Mouse (Mus musculus) heart, adult 18-20 months (tissue): ENCODE results near the gene Trim33. TPM values are rescaled to one million over a fixed set of nuclear protein-coding genes. Genes with fewer than 3 reads are reported as not detected.

ENCODE experiments used
- DNase-seq, 2 experiments: peaks; one replicate each; pipeline ENCODE4 v3.0.0; 2021 to 2022; ENCODE audit warnings: mixed read lengths in 1 of 2
- long read RNA-seq, 2 experiments: library from polyadenylated mRNA; stranded (forward); transcript quantifications; one replicate each; pipeline ENCODE4 v2.0.0; 2021
- total RNA-seq, 2 experiments: library from RNA; stranded (reverse); gene quantifications; 2 replicates each; pipeline ENCODE4 v1.2.3; 2021

Gene Trim33
- total RNA-seq, result 10 to 100 TPM; 14.2 to 17.2 TPM
- long read RNA-seq, experiment 1, full-length matches to known transcripts, result 1 of 2 reads
- long read RNA-seq, experiment 1, partial matches to known transcripts, result 0 of 2 reads
- long read RNA-seq, experiment 1, other reads (novel, unspliced or antisense), result 1 of 2 reads
- long read RNA-seq, experiment 2, partial matches to known transcripts, result 1 of 1 reads
- long read RNA-seq, experiment 2, other reads (novel, unspliced or antisense), result 0 of 1 reads

DNA sequence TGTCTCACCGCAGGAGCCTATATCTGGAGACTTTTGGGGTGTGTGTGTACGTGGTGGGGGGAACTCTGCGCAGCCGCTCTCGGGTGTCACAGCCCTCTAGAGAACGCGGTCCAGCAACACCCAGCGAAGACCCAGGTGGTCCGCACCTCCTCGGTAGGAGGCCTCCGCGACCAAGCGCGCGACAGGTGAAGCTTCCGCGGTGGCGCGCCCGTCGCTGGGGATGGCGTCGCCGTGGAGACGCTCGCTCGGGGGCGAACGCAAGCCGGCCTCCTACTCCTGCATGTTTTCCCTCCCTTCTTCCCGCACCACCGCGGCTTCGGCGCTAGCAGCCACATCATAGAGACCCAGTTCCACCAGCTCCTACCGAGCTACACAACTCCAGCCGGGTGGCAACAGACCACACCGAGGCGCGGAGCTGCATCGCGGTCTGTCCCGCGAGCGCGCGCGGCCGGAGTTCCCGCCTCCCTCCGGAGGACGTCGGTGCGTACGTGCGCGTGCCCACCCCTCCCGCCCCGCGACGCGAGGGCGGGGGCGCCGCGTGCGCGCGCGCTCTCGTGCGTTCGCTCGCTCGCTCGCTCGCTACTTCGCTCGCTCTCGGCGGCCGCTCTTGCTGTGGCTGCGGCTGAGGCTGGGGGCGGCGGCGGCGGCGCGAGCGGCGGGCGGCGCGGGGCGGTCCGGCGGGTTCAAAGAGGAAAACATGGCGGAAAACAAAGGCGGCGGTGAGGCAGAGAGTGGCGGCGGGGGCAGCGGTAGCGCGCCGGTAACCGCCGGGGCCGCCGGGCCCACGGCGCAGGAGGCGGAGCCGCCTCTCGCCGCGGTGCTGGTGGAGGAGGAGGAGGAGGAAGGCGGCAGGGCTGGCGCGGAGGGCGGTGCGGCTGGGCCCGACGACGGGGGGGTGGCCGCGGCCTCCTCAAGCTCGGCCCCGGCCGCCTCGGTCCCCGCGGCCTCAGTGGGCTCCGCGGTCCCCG is at the start of gene Trim33:
TSS of gene Trim33 (plus strand) at position 112 of the 968 bp plus-strand sequence.
- DNase-seq, result peak; percentile 91 to 92

DNA sequence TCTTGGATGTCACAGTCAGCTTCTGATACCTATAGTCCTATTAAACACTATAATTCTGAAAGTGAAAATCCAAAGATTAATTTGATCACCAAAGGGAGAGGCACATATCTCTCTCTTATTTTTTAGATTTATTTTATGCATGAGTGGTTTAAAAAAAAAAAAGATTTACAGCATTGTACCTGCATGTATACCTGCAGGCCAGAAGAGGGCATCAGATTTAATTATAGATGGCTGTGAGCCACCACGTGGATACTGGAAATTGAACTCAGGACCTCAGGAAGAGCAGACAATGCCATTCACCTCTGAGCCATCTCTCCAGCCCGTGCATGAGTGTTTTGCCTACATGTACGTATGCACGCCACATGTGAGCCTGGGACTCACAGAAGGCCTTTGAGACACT is 46.7 kb upstream of the Trim33 start:
- DNase-seq, result no peak

GRCm38 (mm10) chr3:103241524-103241923 is 37.6 kb upstream of the Trim33 start:
- DNase-seq, result no peak

DNA sequence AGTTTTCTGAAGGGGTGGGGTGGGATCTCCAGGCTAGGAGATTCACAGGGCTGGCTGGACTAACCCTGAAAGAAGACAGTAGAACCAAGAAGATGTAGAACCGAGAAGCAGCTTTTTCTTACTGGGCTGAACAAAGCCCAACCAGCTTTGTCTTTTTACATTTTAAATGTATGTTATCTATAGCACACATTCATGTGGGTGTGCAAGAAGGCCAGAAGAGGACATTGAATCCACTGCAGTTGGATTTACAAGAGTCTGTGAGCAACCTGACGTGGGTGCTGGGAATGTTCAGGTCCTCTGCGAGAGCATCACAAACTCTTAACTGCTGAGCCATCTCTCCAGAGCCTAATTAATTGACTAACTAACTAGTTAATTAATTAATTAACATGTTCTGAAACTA is 36.9 kb upstream of the Trim33 start:
- DNase-seq, result no peak

DNA sequence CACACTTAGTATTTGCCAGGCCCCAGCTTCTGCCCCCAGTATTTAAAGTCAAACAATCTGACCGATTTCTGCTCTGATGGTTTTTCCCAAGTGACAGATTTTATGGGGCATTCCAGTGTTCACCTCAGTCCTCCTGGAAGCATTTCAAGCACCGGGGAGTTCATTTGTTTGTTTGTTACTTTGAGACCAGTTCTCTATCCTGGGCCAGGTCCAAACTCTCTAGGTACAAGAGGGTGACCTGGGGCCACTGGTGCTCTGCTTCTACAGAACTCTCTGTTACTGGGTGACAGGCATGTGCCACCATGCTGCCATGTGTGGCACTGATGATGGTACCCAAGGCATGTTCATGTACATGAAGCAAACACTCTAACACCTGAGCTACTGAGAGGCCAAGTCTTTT is 35.6 kb upstream of the Trim33 start:
- no peak for DNase-seq

GRCm38 (mm10) chr3:103246627-103247260 is 32.3 kb upstream of the Trim33 start:
- no peak for DNase-seq

- peak; percentile 4 to 8 for DNase-seq
These were observed 22.8 kb upstream of the Trim33 start for GRCm38 (mm10) chr3:103256089-103256819.

DNA sequence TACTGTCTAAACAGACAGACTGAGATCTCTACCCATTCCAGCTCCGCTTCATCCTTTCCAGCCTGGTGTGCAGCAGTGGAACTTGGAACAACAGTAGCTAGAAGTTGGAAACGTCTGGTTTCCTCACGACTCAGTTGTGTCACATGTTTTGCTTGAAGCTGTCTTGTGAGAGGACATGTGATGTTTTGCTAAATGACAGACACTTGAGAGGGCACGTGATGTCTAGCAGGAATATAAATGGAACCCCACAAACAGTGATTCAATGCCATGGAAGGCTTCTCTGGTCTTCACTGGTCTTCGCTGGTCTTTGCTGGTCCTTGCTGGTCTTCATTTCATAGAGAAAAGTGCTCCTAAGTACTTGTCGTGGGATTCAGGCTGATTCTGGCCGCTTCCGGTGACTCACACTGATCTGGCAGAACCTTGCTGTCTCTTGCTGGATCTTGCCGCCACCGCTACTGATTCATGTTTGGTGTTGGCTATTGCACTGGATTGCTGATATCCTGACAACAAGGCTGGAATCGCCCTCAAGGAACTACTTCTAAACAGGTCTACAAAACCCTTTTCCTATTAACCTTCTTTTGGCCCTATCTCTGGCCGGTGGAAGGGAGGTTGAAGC is 16.2 kb upstream of the Trim33 start:
- DNase-seq, result peak in 1 of 2 experiments; percentile 9

GRCm38 (mm10) chr3:103278561-103279181 is 422 bp upstream of the Trim33 start:
- peak in 1 of 2 experiments; percentile 55 for DNase-seq

DNA sequence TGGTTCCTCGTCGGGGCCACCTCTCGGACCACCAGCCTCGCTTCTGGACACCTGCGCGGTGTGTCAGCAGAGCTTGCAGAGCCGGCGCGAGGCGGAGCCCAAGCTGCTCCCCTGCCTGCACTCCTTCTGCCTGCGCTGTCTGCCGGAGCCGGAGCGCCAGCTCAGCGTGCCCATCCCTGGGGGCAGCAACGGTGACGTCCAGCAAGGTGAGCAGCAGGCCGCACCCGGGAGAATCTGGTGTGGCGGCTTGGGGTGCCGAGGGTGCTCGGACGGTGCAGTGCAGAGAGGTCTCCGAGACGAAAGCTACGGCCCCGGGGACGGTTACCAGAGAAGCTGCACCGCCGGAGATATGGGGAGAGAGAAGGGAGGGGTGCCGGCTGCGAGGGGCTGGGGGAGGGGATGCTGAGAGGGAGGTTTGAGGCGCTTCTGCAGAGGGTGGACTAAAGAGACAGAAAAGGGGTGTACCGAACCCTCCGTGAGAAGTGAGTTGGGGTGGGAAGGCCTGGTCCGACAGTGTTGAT is 1.2 kb downstream of the Trim33 start:
- peak; percentile 33 to 45 for DNase-seq

- DNase-seq, result no peak
These were observed 1.8 kb downstream of the Trim33 start for GRCm38 (mm10) chr3:103280875-103281274.

- no peak for DNase-seq
These were observed 9.7 kb downstream of the Trim33 start for GRCm38 (mm10) chr3:103288761-103289160.

DNA sequence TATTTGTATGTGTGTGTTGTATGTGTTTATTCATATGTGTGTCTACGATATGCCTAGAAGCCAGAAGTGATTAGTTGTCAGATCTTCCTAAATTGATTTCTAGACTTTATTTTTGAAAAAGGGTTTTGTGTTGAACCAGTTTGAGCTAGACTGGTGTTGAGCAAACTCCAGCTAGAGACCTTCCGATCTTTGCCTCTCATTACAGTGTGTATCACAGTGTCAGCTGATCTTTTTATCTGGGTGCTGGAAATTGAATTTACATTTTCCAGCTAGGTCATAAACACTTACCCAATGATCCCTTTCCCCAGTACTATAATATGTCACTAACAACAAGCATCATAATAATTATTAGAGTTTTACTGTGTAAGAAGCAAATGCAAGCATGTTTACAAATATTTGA is 12.0 kb downstream of the Trim33 start:
- DNase-seq, result no peak

DNA sequence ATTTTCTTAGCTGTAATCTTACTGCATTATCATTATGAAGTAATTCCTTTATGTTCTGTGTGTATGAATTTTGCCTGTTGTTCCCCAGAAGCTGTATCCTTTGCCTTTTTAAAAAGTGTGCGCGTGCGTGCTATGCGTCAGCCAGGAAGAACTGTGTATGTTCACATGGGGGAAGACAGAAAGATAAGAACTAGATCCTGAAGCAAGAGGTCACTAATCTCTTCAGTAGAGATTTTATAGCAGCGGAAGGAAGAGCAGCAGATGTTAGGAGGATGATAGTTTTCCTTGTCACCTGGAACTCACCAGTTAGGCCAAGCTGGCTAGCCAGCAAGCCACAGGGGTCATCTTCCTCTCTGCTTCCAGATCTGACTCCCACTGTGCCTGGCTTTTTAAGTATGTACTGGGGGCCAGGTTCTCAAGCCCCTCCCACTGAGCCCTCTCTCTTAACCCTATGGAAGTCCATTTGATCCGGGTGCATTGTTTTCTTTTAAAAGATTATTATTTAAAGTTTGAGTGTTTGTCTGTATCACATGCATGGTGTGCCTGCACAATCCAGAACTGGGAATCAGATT is 26.4 kb downstream of the Trim33 start:
- DNase-seq, result no peak

GRCm38 (mm10) chr3:103309252-103309651 is 30.2 kb downstream of the Trim33 start:
- DNase-seq, result no peak

GRCm38 (mm10) chr3:103309750-103310149 is 30.7 kb downstream of the Trim33 start:
- no peak for DNase-seq

- no peak for DNase-seq
These were observed 35.2 kb downstream of the Trim33 start for GRCm38 (mm10) chr3:103314291-103314690.

- no peak for DNase-seq
These were observed 56.3 kb downstream of the Trim33 start for GRCm38 (mm10) chr3:103335371-103335770.

GRCm38 (mm10) chr3:103346658-103347057 is 67.6 kb downstream of the Trim33 start:
- no peak for DNase-seq

- DNase-seq, result no peak
These were observed 74.4 kb downstream of the Trim33 start for GRCm38 (mm10) chr3:103353518-103353917.

- no peak for DNase-seq
These were observed 74.9 kb downstream of the Trim33 start for GRCm38 (mm10) chr3:103354041-103354440.
